Mouse (Mus musculus): Measurements from ENCODE around the gene A930018P22Rik. TPM values are rescaled to one million over a fixed set of nuclear protein-coding genes. Genes with fewer than 3 reads are reported as not detected.
A peak's percentile ranks its signal among the peaks of the same experiment; 100 is the strongest.

Gene A930018P22Rik
- polyA plus RNA-seq, 1 experiment from 2014 or later, result 0.36 TPM

DNA sequence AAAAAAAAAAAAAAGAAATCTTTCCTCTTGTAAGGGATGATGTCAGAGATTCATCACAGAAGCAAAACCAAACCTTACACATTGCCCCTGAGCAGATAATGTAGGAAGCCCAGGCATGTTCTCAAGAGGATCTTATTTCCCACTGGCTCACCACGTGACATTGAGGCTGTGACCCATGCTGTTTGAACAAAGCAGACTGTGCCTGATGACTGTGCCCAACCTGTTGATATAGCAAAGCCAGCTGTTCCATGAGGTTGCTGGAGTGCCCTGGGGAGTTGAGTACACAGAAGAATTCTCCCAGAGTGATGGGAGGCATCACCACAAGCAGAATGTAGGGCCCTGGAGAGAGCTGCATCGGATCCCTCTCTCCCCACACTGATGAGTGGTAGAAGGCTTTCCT lies 13.4 kb downstream of the A930018P22Rik start:
- Histone ChIP-seq H3K27me3 (replicated peaks) (peaks cover 28% of the 10 kb centered on the region), H3K9ac (no peak overlapping the region), H3K4me3 (no peak overlapping the region), H3K4me2 (no peak overlapping the region), H3K4me1 (peaks cover 13% of the 10 kb centered on the region), H3K27ac (no peak overlapping the region), H3K36me3 (no peaks in the 10 kb centered on the region), H3K9me3 (replicated peaks) (0 out of 2 replicates have a peak, but pooled peaks cover 4% of the 10 kb centered on the region)
- ATAC-seq, result no peak
- 59% methylated on average over 2 of the region's 2 CpGs for whole genome bisulfite sequencing (ENCODE audit: insufficient replicate concordance)

DNA sequence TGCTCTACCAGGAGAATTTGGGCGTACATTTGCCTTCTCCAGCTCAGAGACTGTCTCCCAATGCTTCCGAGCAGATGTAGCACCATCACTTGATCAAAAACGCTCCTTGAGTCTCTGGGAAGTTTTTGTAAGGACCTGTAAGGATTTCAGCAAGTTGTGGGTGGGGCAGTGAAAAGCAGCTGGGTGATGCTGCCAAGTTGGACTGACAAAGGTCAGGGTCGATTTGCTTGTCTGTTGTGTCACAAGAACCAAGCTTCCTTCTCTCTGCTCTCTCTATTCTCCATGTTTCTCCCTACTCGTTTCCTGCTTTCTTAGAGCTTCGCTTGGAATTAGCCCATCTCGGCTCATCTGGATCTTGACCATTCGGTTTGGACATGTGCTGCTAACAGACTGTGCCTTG lies 19.6 kb downstream of the A930018P22Rik start:
- no peaks in the 10 kb centered on the region for H3K36me3 ChIP-seq
- peaks cover 14% of the 10 kb centered on the region; the same call in 1 of the 2 replicates for H3K27me3 ChIP-seq (replicated peaks)
- H3K27ac ChIP-seq, result no peak overlapping the region
- H3K9ac ChIP-seq, result no peak overlapping the region
- 0 out of 2 replicates have a peak, but pooled peaks cover 4% of the 10 kb centered on the region for H3K9me3 ChIP-seq (replicated peaks)
- H3K4me1 ChIP-seq, result peaks cover 11% of the 10 kb centered on the region
- ATAC-seq, result no peak
- H3K4me2 ChIP-seq, result no peak overlapping the region
- no peak overlapping the region for H3K4me3 ChIP-seq
- 65% methylated on average over 8 of the region's 8 CpGs for WGBS (ENCODE audit: insufficient replicate concordance)

DNA sequence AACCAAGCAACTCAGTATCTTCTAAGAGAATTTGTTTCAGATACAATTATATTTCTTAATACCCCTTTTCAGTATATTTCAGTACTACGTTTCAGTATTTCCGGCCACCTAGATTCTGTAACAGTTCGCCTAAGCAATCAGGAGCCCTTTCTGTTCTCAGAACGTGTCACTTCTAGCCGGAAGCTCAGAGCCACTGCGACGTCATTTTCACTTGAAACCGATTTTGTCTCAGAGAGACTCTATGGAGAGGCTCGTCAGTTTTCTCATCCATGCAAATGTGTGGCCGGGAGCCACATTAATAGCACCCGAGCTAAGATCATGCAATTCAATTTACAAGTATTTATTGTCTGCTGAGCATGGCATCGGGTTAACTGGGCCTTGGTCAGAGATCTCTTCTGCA lies 21.4 kb downstream of the A930018P22Rik start:
- H3K9ac ChIP-seq, result no peak overlapping the region
- no peak overlapping the region for H3K27ac ChIP-seq
- peaks cover 31% of the 10 kb centered on the region; the same call in 1 of the 2 replicates for H3K27me3 ChIP-seq (replicated peaks)
- no peak overlapping the region for H3K4me3 ChIP-seq
- peaks cover 11% of the 10 kb centered on the region for H3K4me1 ChIP-seq
- H3K36me3 ChIP-seq, result no peaks in the 10 kb centered on the region
- no peak overlapping the region for H3K4me2 ChIP-seq
- WGBS (ENCODE audit: insufficient replicate concordance), result 76% methylated on average over 12 of the region's 12 CpGs
- no peaks in the 10 kb centered on the region for H3K9me3 ChIP-seq (replicated peaks)
- no peak for ATAC-seq

DNA sequence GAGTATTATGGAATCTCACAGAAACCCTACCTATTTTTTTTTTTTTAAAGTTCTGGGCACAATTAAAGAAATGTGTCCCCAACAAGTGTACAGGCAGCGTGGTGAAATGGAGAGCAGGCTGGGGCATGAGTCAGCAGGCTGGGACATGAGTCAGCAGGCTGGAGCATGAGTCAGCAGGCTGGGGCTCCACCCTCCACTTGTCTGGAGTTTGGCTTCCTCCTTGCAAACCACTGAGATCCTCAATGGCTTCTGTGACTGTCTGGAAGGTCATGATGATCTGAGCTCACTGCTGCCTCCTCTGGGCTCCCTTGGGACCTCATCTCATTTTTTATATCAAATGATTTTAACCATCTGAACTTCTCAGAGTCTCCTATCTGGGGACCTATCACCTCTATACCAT lies 23.4 kb downstream of the A930018P22Rik start:
- peak; percentile 78 for ATAC-seq
- H3K4me1 ChIP-seq, result peaks cover 11% of the 10 kb centered on the region
- 23% methylated on average over 1 of the region's 1 CpGs for WGBS (ENCODE audit: insufficient replicate concordance)

DNA sequence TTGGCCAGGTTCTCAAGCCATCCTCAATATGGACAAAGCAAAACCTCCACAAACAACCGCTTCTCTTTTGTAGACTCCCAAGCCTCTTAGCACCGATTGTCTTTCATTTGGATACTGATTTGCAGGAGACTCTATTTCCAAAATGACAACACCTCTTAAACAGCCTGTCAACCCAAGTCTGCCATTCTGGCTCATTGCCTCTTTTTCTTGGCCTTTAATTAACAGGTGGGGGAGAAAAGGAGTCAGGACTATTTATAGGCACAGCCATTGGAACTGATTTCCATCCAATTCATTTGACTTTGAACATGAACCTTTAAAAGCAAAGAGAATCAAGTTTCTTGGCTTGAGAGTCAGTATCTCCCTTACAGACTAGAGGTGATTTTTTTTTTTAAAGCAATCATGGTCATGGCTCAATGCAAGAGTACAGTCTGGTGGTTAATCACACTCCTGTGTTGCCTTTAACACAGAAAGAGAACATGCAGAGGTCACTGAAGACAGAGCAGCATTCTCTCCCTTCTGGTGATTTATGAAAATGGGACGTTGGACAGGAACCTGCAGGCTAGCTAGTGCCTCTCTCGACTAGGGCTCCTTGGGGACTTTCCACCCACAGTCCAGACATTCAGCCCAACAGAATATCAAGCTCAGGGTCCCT lies 25.5 kb downstream of the A930018P22Rik start:
- ATAC-seq, result no peak
- no peak overlapping the region for H3K4me3 ChIP-seq
- H3K36me3 ChIP-seq, result no peaks in the 10 kb centered on the region
- H3K27ac ChIP-seq, result no peak overlapping the region
- 63% methylated on average over 4 of the region's 4 CpGs for WGBS (ENCODE audit: insufficient replicate concordance)
- H3K4me2 ChIP-seq, result no peak overlapping the region
- no peak overlapping the region for H3K9ac ChIP-seq
- peaks cover 28% of the 10 kb centered on the region; the same call in 1 of the 2 replicates for H3K27me3 ChIP-seq (replicated peaks)
- peaks cover 11% of the 10 kb centered on the region for H3K4me1 ChIP-seq
- H3K9me3 ChIP-seq (replicated peaks), result no peaks in the 10 kb centered on the region

More for the DNA sequence above, 23.4 kb downstream of the A930018P22Rik start:
- H3K9me3 ChIP-seq (replicated peaks), result no peaks in the 10 kb centered on the region
- H3K27ac ChIP-seq, result no peak overlapping the region
- no peaks in the 10 kb centered on the region for H3K36me3 ChIP-seq
- H3K4me2 ChIP-seq, result no peak overlapping the region
- H3K9ac ChIP-seq, result no peak overlapping the region
- H3K27me3 ChIP-seq (replicated peaks), result peaks cover 30% of the 10 kb centered on the region; the same call in 1 of the 2 replicates
- H3K4me3 ChIP-seq, result no peak overlapping the region

DNA sequence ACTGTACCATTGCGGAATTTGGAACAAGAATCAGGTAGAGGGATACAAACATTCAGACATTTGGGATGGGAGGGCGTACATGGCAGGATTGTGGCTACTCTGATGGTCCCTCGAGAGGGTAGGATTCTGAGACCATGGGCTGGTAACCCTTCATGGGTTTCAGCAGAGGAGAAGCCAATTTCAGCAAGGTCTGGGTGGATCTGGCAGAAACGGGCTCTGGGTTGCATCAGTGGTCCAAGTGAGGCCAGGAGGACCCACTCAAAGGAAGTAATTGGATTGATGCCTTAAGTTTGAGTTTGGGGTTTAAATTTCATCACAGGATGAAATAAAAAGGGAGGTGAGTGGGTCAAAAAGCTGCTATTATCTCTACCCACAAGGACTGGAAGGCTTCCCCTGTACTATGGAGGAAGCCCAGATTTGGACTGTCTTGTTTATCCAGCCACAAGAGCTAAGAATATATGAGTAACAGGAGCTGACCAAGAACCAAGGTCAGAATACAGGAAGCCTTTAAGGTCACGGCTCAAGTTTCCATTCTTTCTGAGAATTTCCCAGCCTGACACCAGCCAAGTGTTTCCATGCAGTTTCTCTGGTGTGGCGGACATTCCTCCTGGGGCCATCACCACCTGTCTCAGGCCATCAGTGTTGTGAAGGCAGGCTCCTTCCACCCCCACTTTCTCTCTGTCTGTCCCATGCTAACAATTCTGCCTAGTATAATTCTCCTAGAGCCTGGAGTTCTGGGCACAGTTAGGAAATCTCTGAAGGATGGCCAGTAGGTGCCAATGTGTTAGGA lies 28.2 kb downstream of the A930018P22Rik start:
- Histone ChIP-seq H3K4me3 (no peak overlapping the region), H3K27ac (no peak overlapping the region), H3K4me2 (no peak overlapping the region), H3K36me3 (no peaks in the 10 kb centered on the region), H3K4me1 (peaks cover 5% of the 10 kb centered on the region), H3K9ac (no peak overlapping the region), H3K27me3 (replicated peaks) (peaks cover 25% of the 10 kb centered on the region), H3K9me3 (replicated peaks) (no peaks in the 10 kb centered on the region)
- WGBS (ENCODE audit: insufficient replicate concordance), result 57% methylated on average over 6 of the region's 6 CpGs
- no peak for ATAC-seq

DNA sequence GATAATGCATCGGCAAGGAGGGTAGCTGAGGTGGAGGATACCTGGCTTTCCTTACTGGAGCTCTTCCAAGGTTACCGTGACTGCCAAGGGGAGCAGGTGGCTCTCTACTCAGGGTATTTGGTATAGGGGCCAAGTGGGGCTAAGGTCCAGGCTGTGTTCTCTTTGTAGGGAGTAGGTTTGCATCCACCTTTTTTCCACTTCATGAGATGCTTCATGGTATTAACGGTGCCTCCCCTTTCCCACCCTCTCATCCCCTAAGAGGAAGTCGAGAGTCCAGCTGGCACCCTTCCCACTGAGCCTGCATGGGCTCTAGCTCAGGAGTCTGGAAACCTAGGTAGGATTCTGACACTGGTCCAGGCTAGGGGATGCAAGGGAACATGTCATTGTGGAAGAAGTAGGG lies 30.8 kb downstream of the A930018P22Rik start:
- Histone ChIP-seq H3K9me3 (replicated peaks) (no peaks in the 10 kb centered on the region), H3K9ac (no peak overlapping the region), H3K36me3 (no peaks in the 10 kb centered on the region), H3K4me3 (no peak overlapping the region), H3K27ac (no peak overlapping the region), H3K27me3 (replicated peaks) (peaks cover 13% of the 10 kb centered on the region), H3K4me2 (no peak overlapping the region), H3K4me1 (no peaks in the 10 kb centered on the region)
- ATAC-seq, result no peak
- 60% methylated on average over 4 of the region's 4 CpGs for WGBS (ENCODE audit: insufficient replicate concordance)

DNA sequence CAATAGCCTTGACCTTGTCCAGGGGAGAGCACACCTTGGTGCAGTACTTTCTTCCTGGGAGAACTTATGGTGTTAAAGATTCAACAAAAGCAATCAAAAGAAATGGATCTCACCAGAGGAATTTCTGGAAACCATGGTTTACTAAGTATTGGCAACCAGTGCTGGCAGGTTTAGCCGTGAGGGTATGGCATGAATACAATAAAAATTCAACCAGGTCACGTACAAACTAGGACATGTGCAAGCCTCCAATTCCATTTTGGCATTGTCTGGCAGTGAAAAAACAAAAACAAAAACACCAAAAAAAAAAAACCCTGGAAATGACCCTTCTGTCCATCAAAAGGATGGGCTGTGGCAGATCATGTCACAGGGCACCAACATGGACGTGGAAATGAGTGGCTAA lies 31.3 kb downstream of the A930018P22Rik start:
- no peaks in the 10 kb centered on the region for H3K9me3 ChIP-seq (replicated peaks)
- peaks cover 8% of the 10 kb centered on the region for H3K27me3 ChIP-seq (replicated peaks)
- H3K27ac ChIP-seq, result no peak overlapping the region
- H3K4me2 ChIP-seq, result no peak overlapping the region
- no peak overlapping the region for H3K4me3 ChIP-seq
- ATAC-seq, result no peak
- no peaks in the 10 kb centered on the region for H3K4me1 ChIP-seq
- H3K36me3 ChIP-seq, result no peaks in the 10 kb centered on the region
- no peak overlapping the region for H3K9ac ChIP-seq
- 63% methylated on average over 3 of the region's 3 CpGs for WGBS (ENCODE audit: insufficient replicate concordance)

DNA sequence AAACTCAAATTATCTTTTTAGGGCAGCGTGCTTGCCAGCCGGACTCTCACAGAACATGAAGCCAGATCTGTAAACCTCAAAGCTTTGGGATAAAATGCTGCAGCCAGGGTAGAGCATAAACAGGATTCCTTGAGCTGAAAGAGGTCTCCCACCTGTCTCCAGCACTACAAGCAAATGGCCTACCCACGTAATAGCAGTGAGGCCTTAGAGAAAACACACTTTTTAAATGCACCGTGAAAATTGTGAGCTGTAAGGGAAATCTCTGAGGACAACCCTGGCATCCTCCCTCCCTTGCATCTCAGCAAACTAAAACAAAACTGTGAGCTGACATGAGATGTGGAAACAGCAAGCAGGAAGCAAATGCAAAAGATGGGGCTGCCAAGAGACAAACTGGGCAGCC lies 35.3 kb downstream of the A930018P22Rik start:
- H3K4me3 ChIP-seq, result no peak overlapping the region
- ATAC-seq, result no peak
- no peaks in the 10 kb centered on the region for H3K4me1 ChIP-seq
- no peaks in the 10 kb centered on the region; the same call in none of the 2 replicates for H3K27me3 ChIP-seq (replicated peaks)
- H3K27ac ChIP-seq, result no peak overlapping the region
- 81% methylated on average over 4 of the region's 4 CpGs for WGBS (ENCODE audit: insufficient replicate concordance)
- H3K4me2 ChIP-seq, result no peak overlapping the region
- H3K9me3 ChIP-seq (replicated peaks), result no peaks in the 10 kb centered on the region
- no peaks in the 10 kb centered on the region for H3K36me3 ChIP-seq
- H3K9ac ChIP-seq, result no peak overlapping the region

DNA sequence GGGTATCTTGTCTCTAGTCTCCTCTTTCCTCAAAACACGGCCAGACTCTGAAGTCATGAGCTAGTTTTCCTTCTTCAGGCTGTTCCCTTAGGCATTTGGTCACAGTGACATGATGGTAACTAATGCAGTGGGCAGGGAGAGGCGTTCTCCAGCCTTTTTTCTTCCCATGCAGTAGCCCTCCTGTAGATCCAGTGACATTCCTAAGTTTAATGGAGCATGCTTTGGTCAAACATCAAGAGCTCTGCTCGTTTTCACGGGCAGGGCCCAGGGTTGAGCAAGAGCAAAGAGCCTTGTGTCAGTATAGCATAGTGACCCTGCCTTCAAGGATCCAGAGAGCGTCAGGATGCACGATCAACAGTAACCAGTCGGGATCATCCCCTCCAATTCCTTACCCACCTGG lies 40.8 kb downstream of the A930018P22Rik start:
- no peak for ATAC-seq
- Histone ChIP-seq H3K9ac (no peak overlapping the region), H3K36me3 (no peaks in the 10 kb centered on the region), H3K4me1 (no peaks in the 10 kb centered on the region), H3K27ac (no peak overlapping the region), H3K4me2 (no peak overlapping the region), H3K9me3 (replicated peaks) (no peaks in the 10 kb centered on the region), H3K27me3 (replicated peaks) (no peaks in the 10 kb centered on the region), H3K4me3 (no peak overlapping the region)
- 69% methylated on average over 7 of the region's 7 CpGs for WGBS (ENCODE audit: insufficient replicate concordance)

DNA sequence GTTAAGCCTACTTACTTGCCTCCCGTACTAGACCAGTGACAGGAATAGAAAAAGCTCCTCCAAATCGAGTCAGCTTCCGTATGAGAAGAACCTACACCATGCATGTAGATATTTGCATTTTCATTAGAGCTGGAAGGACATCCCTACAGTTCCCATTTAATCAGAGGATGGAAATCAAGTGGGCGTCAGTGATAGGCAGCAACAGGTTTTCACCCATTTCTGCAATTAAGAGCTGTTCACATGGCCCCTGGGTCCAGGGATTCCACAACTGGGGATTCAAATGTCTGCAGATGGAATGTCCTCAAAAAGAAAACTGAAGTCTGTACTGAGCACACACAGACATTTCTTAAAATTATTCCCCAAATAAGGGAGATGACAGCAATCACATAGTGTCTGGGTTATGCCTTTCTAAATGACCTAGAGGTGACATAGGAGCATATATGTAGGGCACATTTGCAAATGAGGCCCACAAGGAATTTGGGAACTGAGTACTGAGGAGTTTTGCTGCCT lies 41.5 kb downstream of the A930018P22Rik start:
- Histone ChIP-seq H3K9me3 (replicated peaks) (no peaks in the 10 kb centered on the region), H3K4me3 (no peak overlapping the region), H3K36me3 (no peaks in the 10 kb centered on the region), H3K27ac (no peak overlapping the region), H3K4me2 (no peak overlapping the region), H3K4me1 (no peaks in the 10 kb centered on the region), H3K9ac (no peak overlapping the region), H3K27me3 (replicated peaks) (no peaks in the 10 kb centered on the region)
- no peak for ATAC-seq
- WGBS (ENCODE audit: insufficient replicate concordance), result 67% methylated on average over 4 of the region's 4 CpGs

DNA sequence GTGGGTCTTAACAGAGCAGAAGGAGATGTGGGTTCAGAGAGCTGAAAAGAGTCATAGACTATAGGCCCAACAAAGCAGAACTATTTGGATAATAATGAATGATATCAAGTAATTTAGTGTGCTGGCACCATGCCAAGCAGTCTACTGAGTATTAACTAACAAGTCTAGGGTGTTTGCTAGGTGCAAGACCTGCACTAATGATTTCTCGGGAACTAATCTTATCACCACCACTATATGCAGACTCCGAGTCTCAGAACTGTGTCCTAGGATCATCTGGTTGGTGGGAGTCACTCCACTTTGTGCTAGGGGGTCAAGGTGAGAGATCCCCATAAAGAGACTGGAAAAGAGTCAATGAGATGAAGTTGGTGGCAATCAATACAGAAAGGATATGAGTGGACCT lies 43.1 kb downstream of the A930018P22Rik start:
- ATAC-seq, result no peak
- H3K36me3 ChIP-seq, result no peaks in the 10 kb centered on the region
- no peak overlapping the region for H3K4me2 ChIP-seq
- H3K4me3 ChIP-seq, result no peak overlapping the region
- no peak overlapping the region for H3K27ac ChIP-seq
- no peak overlapping the region for H3K9ac ChIP-seq
- peaks cover 5% of the 10 kb centered on the region; the same call in 1 of the 2 replicates for H3K27me3 ChIP-seq (replicated peaks)
- no peaks in the 10 kb centered on the region for H3K4me1 ChIP-seq
- H3K9me3 ChIP-seq (replicated peaks), result no peaks in the 10 kb centered on the region
- WGBS (ENCODE audit: insufficient replicate concordance), result 64% methylated on average over 2 of the region's 2 CpGs

All from liver, embryonic 12.5 days (tissue).